Mouse (Mus musculus): ENCODE results near the gene Lyl1. TPM values are rescaled to one million over a fixed set of nuclear protein-coding genes. Genes with fewer than 3 reads are reported as not detected.
A peak's percentile ranks its signal among the peaks of the same experiment; 100 is the strongest.

The Lyl1 gene
- polyA plus RNA-seq, 1 experiment from 2014 or later = 3.4 TPM

DNA sequence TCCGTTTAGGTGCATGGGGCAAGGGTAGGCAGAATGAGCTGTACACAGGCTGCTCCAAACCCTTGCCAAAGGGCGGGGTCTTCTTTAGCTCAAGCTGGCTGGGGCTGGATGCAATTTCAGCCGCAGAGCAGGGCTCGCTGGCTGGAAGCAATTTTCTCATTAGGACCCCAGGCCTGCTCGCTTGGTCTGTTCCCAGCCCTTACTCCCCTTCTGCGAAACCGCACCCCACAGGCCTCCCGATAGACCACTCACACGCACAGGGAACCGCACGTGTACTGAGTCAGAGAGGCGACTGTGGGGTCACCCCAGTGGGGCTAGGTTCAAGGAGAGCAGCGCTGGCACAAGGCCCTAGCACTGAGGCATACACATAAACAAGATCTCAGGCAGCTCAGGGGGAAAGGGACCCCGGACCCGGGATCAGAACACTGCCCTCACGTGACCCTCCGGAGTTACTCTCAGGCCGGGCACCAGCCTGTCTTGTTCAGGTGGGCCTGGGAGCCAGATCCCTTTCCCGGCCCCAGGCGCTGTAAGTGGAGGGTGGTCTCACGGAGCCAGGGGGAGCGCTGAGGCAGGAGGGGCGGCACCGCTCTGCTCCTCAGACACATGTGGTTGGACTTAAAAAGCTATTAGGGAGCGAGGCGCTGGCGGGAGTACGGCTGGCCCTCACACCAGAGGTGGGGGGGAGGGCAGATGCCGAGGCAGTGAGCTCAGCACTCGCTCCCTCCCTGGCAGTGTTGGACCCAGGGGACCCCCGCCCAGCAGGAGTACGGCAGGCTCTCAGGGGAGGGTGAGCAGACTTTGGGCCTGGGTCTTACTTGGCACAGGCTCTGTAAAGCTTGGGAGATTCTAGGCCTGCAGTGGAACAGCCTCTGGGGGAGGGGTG lies 41.2 kb downstream of the Lyl1 start:
- 6% methylated on average over 32 of the region's 32 CpGs for WGBS
- Histone ChIP-seq H3K9ac (no peak overlapping the region; the same call in 1 of the 2 replicates), H3K4me3 (no peak overlapping the region), H3K9me3 (no peaks in the 10 kb centered on the region), H3K4me1 (peaks cover 75% of the 10 kb centered on the region), H3K36me3 (replicated peaks) (no peaks in the 10 kb centered on the region), H3K4me2 (peak overlapping the region; percentile 10; the same call in 1 of the 2 replicates), H3K27ac (peak overlapping the region; percentile 64), H3K27me3 (replicated peaks) (peaks cover 69% of the 10 kb centered on the region)
- peak; percentile 15; the same call in 1 of the 2 replicates for ATAC-seq (replicated peaks)

DNA sequence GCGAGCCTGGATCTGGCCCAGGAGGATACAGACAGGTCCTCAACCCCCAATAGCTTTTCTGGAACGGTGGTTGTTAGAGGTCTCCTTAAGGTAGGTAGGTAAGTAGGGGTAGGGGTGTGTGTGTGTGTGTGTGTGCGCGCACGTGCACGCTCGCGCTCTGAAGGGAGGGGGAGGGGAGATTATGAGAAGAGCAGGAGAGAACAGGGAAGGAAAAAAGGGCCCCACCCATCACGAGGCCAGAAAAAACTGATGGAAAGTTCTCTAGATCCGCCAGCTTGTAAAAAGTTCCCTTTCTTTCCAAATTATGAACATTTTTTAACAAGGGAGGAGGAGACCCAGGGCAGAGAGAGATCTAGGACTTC lies 41.8 kb downstream of the Lyl1 start:
- Histone ChIP-seq H3K36me3 (replicated peaks) (no peaks in the 10 kb centered on the region), H3K27me3 (replicated peaks) (peaks cover 69% of the 10 kb centered on the region), H3K27ac (peak overlapping the region; percentile 64), H3K4me1 (peaks cover 69% of the 10 kb centered on the region), H3K4me2 (peak overlapping the region; percentile 10; the same call in 1 of the 2 replicates), H3K9ac (no peak overlapping the region), H3K9me3 (no peaks in the 10 kb centered on the region), H3K4me3 (no peak overlapping the region)
- ATAC-seq (replicated peaks) = no peak
- 8% methylated on average over 10 of the region's 10 CpGs for WGBS

DNA sequence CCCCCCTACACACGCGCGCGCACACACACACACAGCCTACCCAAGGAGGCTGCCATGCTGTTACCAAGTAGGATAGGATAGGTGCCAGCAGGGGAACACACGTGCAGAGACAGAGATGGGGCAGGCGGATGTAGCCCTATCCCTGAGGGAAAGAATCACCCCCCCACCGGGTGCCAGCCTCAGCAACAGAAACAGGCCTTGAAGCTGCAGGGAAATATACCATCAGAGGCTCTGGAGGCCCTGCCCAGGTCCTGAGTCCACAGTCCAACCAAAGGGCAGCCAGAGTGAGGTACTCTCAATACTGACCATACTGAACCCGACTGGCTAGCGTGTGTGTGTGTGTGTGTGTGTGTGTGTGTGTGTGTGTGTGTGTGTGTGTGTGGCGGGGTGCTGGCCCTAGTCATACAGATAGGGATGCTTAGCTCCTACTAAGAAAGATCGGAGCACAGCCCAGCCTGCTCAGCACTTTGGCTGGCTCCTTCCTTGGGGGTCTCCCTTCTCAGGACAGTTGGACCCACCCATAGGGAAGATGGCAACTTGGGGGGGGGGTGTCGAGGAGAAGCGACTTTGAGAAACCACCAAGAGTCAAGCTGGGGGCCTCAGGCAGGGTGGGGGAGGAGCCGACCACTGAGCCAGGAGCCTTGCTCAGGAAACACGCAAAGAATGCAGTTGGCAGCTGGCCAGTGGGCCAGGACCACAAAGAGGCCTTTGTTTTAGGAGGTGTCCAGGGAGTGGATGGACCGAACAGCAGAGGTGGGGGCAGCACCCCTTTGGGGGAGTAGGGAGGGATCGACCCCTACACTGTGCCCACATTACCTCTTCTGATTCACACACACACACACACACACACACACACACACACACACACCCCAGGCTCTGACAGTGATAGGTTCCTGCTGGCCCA lies 42.5 kb downstream of the Lyl1 start:
- H3K27me3 ChIP-seq (replicated peaks) = peaks cover 66% of the 10 kb centered on the region
- no peak overlapping the region for H3K4me3 ChIP-seq
- no peaks in the 10 kb centered on the region for H3K9me3 ChIP-seq
- H3K9ac ChIP-seq = no peak overlapping the region
- no peaks in the 10 kb centered on the region for H3K36me3 ChIP-seq (replicated peaks)
- ATAC-seq (replicated peaks) = peak; percentile 71
- 6% methylated on average over 17 of the region's 17 CpGs for WGBS
- peaks cover 63% of the 10 kb centered on the region for H3K4me1 ChIP-seq
- peak overlapping the region; percentile 64 for H3K27ac ChIP-seq
- no peak overlapping the region for H3K4me2 ChIP-seq

DNA sequence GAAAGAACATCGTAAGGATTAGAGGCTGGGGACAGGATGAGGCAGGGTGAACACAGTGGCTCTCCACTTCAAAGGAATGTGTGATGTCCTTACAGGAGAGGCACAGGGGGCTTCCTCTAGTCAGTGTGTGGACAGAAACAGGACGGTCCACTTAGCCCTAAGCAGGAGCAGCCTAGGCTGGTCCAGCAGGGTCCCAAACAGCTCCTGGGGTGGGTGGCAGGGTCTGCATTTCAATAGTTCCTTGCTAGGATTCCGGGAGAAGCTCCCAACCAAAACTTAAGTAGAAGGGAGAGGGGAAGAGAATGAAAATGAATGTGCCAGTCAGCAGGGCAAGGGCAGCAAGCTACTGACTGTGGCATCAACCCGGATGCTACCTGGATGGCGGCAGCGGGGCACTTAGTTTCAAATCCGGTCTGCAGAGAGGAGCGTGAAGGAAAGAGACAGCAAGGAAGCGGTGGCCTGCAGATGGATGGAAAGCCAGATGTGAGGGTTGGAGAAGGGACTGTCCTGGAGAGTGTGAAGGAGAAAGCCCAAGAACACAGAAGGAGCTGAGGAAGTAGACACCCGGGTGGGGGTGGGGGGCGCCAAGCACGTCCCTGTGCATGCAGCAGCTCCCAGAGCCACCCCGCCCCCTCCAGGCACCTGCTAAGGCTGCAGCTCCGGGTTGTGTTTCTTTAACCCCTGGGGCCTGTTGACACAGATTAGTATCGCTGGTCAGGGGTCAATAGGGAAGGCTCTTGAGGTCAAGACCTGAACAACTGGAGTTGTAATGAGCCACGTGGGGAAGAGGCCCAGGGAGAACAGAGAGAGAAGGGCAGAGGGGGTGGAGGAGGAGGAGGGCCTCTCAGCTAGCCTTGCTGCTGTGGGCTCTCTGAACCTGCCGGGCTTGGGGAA lies 44.0 kb downstream of the Lyl1 start:
- peaks cover 63% of the 10 kb centered on the region for H3K27me3 ChIP-seq (replicated peaks)
- no peaks in the 10 kb centered on the region for H3K36me3 ChIP-seq (replicated peaks)
- no peak for ATAC-seq (replicated peaks)
- 7% methylated on average over 17 of the region's 17 CpGs for WGBS
- no peak overlapping the region for H3K4me3 ChIP-seq
- H3K4me2 ChIP-seq = no peak overlapping the region
- H3K4me1 ChIP-seq = peaks cover 56% of the 10 kb centered on the region
- peak overlapping the region; percentile 63; the same call in 1 of the 2 replicates for H3K27ac ChIP-seq
- H3K9me3 ChIP-seq = no peaks in the 10 kb centered on the region
- H3K9ac ChIP-seq = no peak overlapping the region

DNA sequence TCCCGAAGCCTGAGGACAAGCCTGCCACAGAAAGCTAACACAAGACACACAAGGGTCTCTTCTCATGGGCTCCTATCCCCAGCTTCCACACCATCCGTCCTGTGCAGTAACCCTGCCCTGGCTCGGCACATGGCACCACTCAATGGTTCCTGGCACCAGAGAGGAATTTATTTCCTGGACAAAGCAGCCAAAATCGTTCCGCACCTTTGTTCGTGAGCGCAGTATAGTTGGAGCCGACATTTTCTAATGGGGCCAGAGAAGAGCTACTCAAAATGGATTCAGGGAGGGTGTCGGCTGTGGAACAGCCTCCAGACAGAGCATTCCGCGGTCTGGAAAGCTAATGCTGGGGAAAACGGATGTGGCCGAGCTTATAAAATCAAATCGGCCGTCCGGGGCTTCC lies 48.3 kb downstream of the Lyl1 start:
- H3K36me3 ChIP-seq (replicated peaks) = no peaks in the 10 kb centered on the region
- H3K4me2 ChIP-seq = no peak overlapping the region
- H3K27ac ChIP-seq = 0 out of 2 replicates have a peak overlapping the region, but pooled peaks have one; percentile 25
- peaks cover 38% of the 10 kb centered on the region for H3K27me3 ChIP-seq (replicated peaks)
- H3K4me1 ChIP-seq = peaks cover 31% of the 10 kb centered on the region
- ATAC-seq (replicated peaks) = no peak
- H3K9me3 ChIP-seq = no peaks in the 10 kb centered on the region
- 69% methylated on average over 16 of the region's 16 CpGs for WGBS
- H3K4me3 ChIP-seq = no peak overlapping the region
- H3K9ac ChIP-seq = no peak overlapping the region

DNA sequence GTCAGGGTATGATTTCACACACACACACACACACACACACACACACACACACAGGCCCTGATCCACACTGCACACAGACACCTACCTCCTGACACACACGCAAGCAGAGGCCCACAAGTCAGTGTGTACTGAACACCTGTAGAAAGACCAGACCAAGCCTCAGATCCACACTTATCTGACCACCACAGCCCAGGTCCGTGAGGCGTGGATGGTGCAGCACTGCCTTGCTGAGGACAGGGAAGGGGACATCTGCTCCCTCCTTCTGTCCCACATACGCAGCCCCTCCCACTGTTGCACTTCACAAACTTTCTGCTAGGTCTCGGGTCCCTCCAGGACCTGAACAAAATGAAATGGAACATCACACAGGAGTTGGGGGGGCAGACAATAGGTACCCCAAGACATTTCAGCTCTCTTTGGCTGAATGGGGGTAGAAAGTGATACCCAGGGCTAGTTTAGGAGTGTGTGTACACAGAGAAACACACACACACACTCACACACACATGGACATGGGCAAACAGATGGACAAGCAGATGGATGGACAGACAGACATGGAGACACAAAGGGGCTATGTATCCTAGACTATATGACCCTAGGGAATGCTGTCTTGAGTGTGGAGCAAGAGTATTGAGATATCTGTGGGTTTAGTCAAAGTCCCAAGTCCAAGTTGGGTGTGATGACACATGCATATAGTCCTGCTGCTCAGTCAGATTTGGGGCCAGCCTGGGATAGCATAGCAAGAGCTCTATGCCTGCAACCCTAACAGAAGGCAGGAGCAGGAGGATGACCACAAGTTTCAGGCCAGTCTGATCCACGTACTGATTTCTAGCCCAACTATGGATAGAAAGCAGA lies 51.7 kb downstream of the Lyl1 start:
- 84% methylated on average over 6 of the region's 6 CpGs for WGBS
- H3K4me3 ChIP-seq = no peak overlapping the region
- H3K27ac ChIP-seq = no peak overlapping the region
- H3K9me3 ChIP-seq = no peaks in the 10 kb centered on the region
- H3K27me3 ChIP-seq (replicated peaks) = peaks cover 25% of the 10 kb centered on the region
- H3K36me3 ChIP-seq (replicated peaks) = no peaks in the 10 kb centered on the region
- no peak overlapping the region for H3K9ac ChIP-seq
- peaks cover 10% of the 10 kb centered on the region; the same call in 1 of the 2 replicates for H3K4me1 ChIP-seq
- ATAC-seq (replicated peaks) = no peak
- no peak overlapping the region for H3K4me2 ChIP-seq

Other genes with a start within 250 kb of the Lyl1 start
- 16.9 and 17.8 TPM in 2 replicates for gene Ier2, start 38.6 kb upstream of the Lyl1 start, polyA plus RNA-seq (2015; fragmentation: Nextera tagmentation; extraction: Ambion mirVana)
- 63.3 and 66.7 TPM in 2 replicates for gene Trmt1, start 15.2 kb upstream of the Lyl1 start, polyA plus RNA-seq (2015; fragmentation: Nextera tagmentation; extraction: Ambion mirVana)
- gene Nacc1, start 13.6 kb upstream of the Lyl1 start, polyA plus RNA-seq (2015; fragmentation: Nextera tagmentation; extraction: Ambion mirVana) = 16.3 and 17.2 TPM in 2 replicates
- gene G430095P16Rik, start 21.6 kb downstream of the Lyl1 start, polyA plus RNA-seq (2015; fragmentation: Nextera tagmentation; extraction: Ambion mirVana) = 0.97 and 1.8 TPM in 2 replicates
- 48.6 and 54.0 TPM in 2 replicates for gene Nfix, start 98.9 kb downstream of the Lyl1 start, polyA plus RNA-seq (2015; fragmentation: Nextera tagmentation; extraction: Ambion mirVana)
- gene Dand5, start 121.4 kb downstream of the Lyl1 start, polyA plus RNA-seq (2015; fragmentation: Nextera tagmentation; extraction: Ambion mirVana) = 12.3 and 13.4 TPM in 2 replicates
- gene Gadd45gip1, start 130.1 kb downstream of the Lyl1 start, polyA plus RNA-seq (2015; fragmentation: Nextera tagmentation; extraction: Ambion mirVana) = 35.5 and 36.1 TPM in 2 replicates
- 88.2 and 91.7 TPM in 2 replicates for gene Rad23a, start 139.2 kb downstream of the Lyl1 start, polyA plus RNA-seq (2015; fragmentation: Nextera tagmentation; extraction: Ambion mirVana)
- gene Calr, start 145.5 kb downstream of the Lyl1 start, polyA plus RNA-seq (2015; fragmentation: Nextera tagmentation; extraction: Ambion mirVana) = 669 and 673 TPM in 2 replicates
- gene Farsa, start 155.5 kb downstream of the Lyl1 start, polyA plus RNA-seq (2015; fragmentation: Nextera tagmentation; extraction: Ambion mirVana) = 126 and 127 TPM in 2 replicates
- gene Syce2, start 170.7 kb downstream of the Lyl1 start, polyA plus RNA-seq (2015; fragmentation: Nextera tagmentation; extraction: Ambion mirVana) = 18.4 and 22.0 TPM in 2 replicates
- gene Gcdh, start 192.5 kb downstream of the Lyl1 start, polyA plus RNA-seq (2015; fragmentation: Nextera tagmentation; extraction: Ambion mirVana) = 36.1 and 37.1 TPM in 2 replicates
- gene Klf1, start 200.5 kb downstream of the Lyl1 start, polyA plus RNA-seq (2015; fragmentation: Nextera tagmentation; extraction: Ambion mirVana) = 0.65 and 0.79 TPM in 2 replicates
- gene Dnase2a, start 207.1 kb downstream of the Lyl1 start, polyA plus RNA-seq (2015; fragmentation: Nextera tagmentation; extraction: Ambion mirVana) = 7.1 and 7.6 TPM in 2 replicates
- 76.2 and 84.8 TPM in 2 replicates for gene Mast1, start 235.9 kb downstream of the Lyl1 start, polyA plus RNA-seq (2015; fragmentation: Nextera tagmentation; extraction: Ambion mirVana)
- 2.8 and 3.4 TPM in 2 replicates for gene Rtbdn, start 245.5 kb downstream of the Lyl1 start, polyA plus RNA-seq (2015; fragmentation: Nextera tagmentation; extraction: Ambion mirVana)